Mouse (Mus musculus): ENCODE data around the gene Eef1akmt1. TPM values are rescaled to one million over a fixed set of nuclear protein-coding genes. Genes with fewer than 3 reads are reported as not detected.

The Eef1akmt1 gene
- polyA plus RNA-seq, 1 experiment from 2014 or later, result 104 TPM

- Histone ChIP-seq H3K27me3 (ENCODE audit: control insufficient read depth, insufficient read depth, low read length) (peaks cover 12% of the 10 kb centered on the region), H3K9ac (replicated peaks; ENCODE audit: low read length) (no peak overlapping the region), H3K9me3 (replicated peaks; ENCODE audit: control insufficient read depth, low read length) (no peaks in the 10 kb centered on the region), H3K4me1 (ENCODE audit: control insufficient read depth, insufficient read depth, low read length) (no peaks in the 10 kb centered on the region), H3K4me3 (ENCODE audit: low read depth, low read length) (peak overlapping the region; percentile 72; the same call in 1 of the 2 replicates), H3K36me3 (replicated peaks; ENCODE audit: control insufficient read depth, insufficient read depth, low read depth, low read length) (no peaks in the 10 kb centered on the region), H3K4me2 (ENCODE audit: low read depth, low read length) (peak overlapping the region; percentile 95), H3K27ac (replicated peaks; ENCODE audit: low read depth, low read length) (no peak overlapping the region)
- DNase-seq (ENCODE audit: low spot score) (no peak), ATAC-seq (replicated peaks; ENCODE audit: insufficient number of reproducible peaks, low FRiP score, low TSS enrichment, low read depth) (peak; percentile 15; the same call in 1 of the 2 replicates)
- 56% methylated on average over 10 of the region's 10 CpGs for WGBS
These were observed 45.3 kb downstream of the Eef1akmt1 start for GRCm38 (mm10) chr14:57526050-57526623.

- Histone ChIP-seq H3K4me2 (ENCODE audit: low read depth, low read length) (peak overlapping the region; percentile 95), H3K9me3 (replicated peaks; ENCODE audit: control insufficient read depth, low read length) (no peaks in the 10 kb centered on the region), H3K36me3 (replicated peaks; ENCODE audit: control insufficient read depth, insufficient read depth, low read depth, low read length) (no peaks in the 10 kb centered on the region), H3K27ac (replicated peaks; ENCODE audit: low read depth, low read length) (no peak overlapping the region), H3K27me3 (ENCODE audit: control insufficient read depth, insufficient read depth, low read length) (peaks cover 12% of the 10 kb centered on the region), H3K4me3 (ENCODE audit: low read depth, low read length) (peak overlapping the region; percentile 72), H3K9ac (replicated peaks; ENCODE audit: low read length) (peak overlapping the region; percentile 58), H3K4me1 (ENCODE audit: control insufficient read depth, insufficient read depth, low read length) (no peaks in the 10 kb centered on the region)
- WGBS, result under 1% methylated on average over 52 of the region's 60 CpGs
- ATAC-seq (replicated peaks; ENCODE audit: insufficient number of reproducible peaks, low FRiP score, low TSS enrichment, low read depth) (peak; percentile 87), DNase-seq (ENCODE audit: low spot score) (peak; percentile 56)
These were observed 45.9 kb downstream of the Eef1akmt1 start for GRCm38 (mm10) chr14:57525388-57526049.

- H3K36me3 ChIP-seq (replicated peaks; ENCODE audit: control insufficient read depth, insufficient read depth, low read depth, low read length), result no peaks in the 10 kb centered on the region
- peak within 1 kb of the TSS; percentile 58 for H3K9ac ChIP-seq (replicated peaks; ENCODE audit: low read length)
- no peak within 1 kb of the TSS for H3K27ac ChIP-seq (replicated peaks; ENCODE audit: low read depth, low read length)
- H3K9me3 ChIP-seq (replicated peaks; ENCODE audit: control insufficient read depth, low read length), result no peaks in the 10 kb centered on the region
- H3K4me3 ChIP-seq (ENCODE audit: low read depth, low read length), result peak within 1 kb of the TSS; percentile 72
- DNase-seq (ENCODE audit: low spot score) (peak; percentile 31), ATAC-seq (replicated peaks; ENCODE audit: insufficient number of reproducible peaks, low FRiP score, low TSS enrichment, low read depth) (peak; percentile 49)
- H3K27me3 ChIP-seq (ENCODE audit: control insufficient read depth, insufficient read depth, low read length), result peaks cover 12% of the 10 kb centered on the region
- peak within 1 kb of the TSS; percentile 95 for H3K4me2 ChIP-seq (ENCODE audit: low read depth, low read length)
- H3K4me1 ChIP-seq (ENCODE audit: control insufficient read depth, insufficient read depth, low read length), result no peaks in the 10 kb centered on the region
- WGBS, result under 1% methylated on average over 45 of the region's 104 CpGs
These were observed 46.6 kb downstream of the Eef1akmt1 start, which contains the start of gene Il17d for GRCm38 (mm10) chr14:57524671-57525387. Gene Il17d (plus strand): TSS chr14:57524777.

- WGBS, result 93% methylated on average over 9 of the region's 9 CpGs
- Histone ChIP-seq H3K9ac (replicated peaks; ENCODE audit: low read length) (no peak overlapping the region), H3K9me3 (replicated peaks; ENCODE audit: control insufficient read depth, low read length) (no peaks in the 10 kb centered on the region), H3K4me2 (ENCODE audit: low read depth, low read length) (no peak overlapping the region), H3K36me3 (replicated peaks; ENCODE audit: control insufficient read depth, insufficient read depth, low read depth, low read length) (no peaks in the 10 kb centered on the region), H3K27ac (replicated peaks; ENCODE audit: low read depth, low read length) (no peak overlapping the region), H3K27me3 (ENCODE audit: control insufficient read depth, insufficient read depth, low read length) (peaks cover 12% of the 10 kb centered on the region), H3K4me1 (ENCODE audit: control insufficient read depth, insufficient read depth, low read length) (no peaks in the 10 kb centered on the region), H3K4me3 (ENCODE audit: low read depth, low read length) (no peak overlapping the region)
- DNase-seq (ENCODE audit: low spot score), result no peak
- no peak for ATAC-seq (replicated peaks; ENCODE audit: insufficient number of reproducible peaks, low FRiP score, low TSS enrichment, low read depth)
These were observed 47.6 kb downstream of the Eef1akmt1 start for GRCm38 (mm10) chr14:57523762-57524161.

GRCm38 (mm10) chr14:57517001-57517400 lies 54.4 kb downstream of the Eef1akmt1 start:
- no peak overlapping the region for H3K27ac ChIP-seq (replicated peaks; ENCODE audit: low read depth, low read length)
- H3K27me3 ChIP-seq (ENCODE audit: control insufficient read depth, insufficient read depth, low read length), result no peaks in the 10 kb centered on the region
- H3K9ac ChIP-seq (replicated peaks; ENCODE audit: low read length), result no peak overlapping the region
- no peak for DNase-seq (ENCODE audit: low spot score)
- no peaks in the 10 kb centered on the region for H3K36me3 ChIP-seq (replicated peaks; ENCODE audit: control insufficient read depth, insufficient read depth, low read depth, low read length)
- 87% methylated on average over 7 of the region's 7 CpGs for WGBS
- no peaks in the 10 kb centered on the region for H3K4me1 ChIP-seq (ENCODE audit: control insufficient read depth, insufficient read depth, low read length)
- H3K9me3 ChIP-seq (replicated peaks; ENCODE audit: control insufficient read depth, low read length), result no peaks in the 10 kb centered on the region
- ATAC-seq (replicated peaks; ENCODE audit: insufficient number of reproducible peaks, low FRiP score, low TSS enrichment, low read depth), result no peak
- H3K4me2 ChIP-seq (ENCODE audit: low read depth, low read length), result no peak overlapping the region
- no peak overlapping the region for H3K4me3 ChIP-seq (ENCODE audit: low read depth, low read length)

GRCm38 (mm10) chr14:57515156-57515762 lies 56.2 kb downstream of the Eef1akmt1 start:
- no peaks in the 10 kb centered on the region for H3K9me3 ChIP-seq (replicated peaks; ENCODE audit: control insufficient read depth, low read length)
- 72% methylated on average over 6 of the region's 6 CpGs for WGBS
- H3K9ac ChIP-seq (replicated peaks; ENCODE audit: low read length), result no peak overlapping the region
- H3K27me3 ChIP-seq (ENCODE audit: control insufficient read depth, insufficient read depth, low read length), result no peaks in the 10 kb centered on the region
- no peak overlapping the region for H3K4me3 ChIP-seq (ENCODE audit: low read depth, low read length)
- H3K36me3 ChIP-seq (replicated peaks; ENCODE audit: control insufficient read depth, insufficient read depth, low read depth, low read length), result no peaks in the 10 kb centered on the region
- no peaks in the 10 kb centered on the region for H3K4me1 ChIP-seq (ENCODE audit: control insufficient read depth, insufficient read depth, low read length)
- H3K4me2 ChIP-seq (ENCODE audit: low read depth, low read length), result no peak overlapping the region
- no peak for DNase-seq (ENCODE audit: low spot score)
- no peak for ATAC-seq (replicated peaks; ENCODE audit: insufficient number of reproducible peaks, low FRiP score, low TSS enrichment, low read depth)
- no peak overlapping the region for H3K27ac ChIP-seq (replicated peaks; ENCODE audit: low read depth, low read length)

GRCm38 (mm10) chr14:57509554-57509953 lies 61.9 kb downstream of the Eef1akmt1 start:
- Histone ChIP-seq H3K4me3 (ENCODE audit: low read depth, low read length) (no peak overlapping the region), H3K9ac (replicated peaks; ENCODE audit: low read length) (no peak overlapping the region), H3K4me2 (ENCODE audit: low read depth, low read length) (no peak overlapping the region), H3K27me3 (ENCODE audit: control insufficient read depth, insufficient read depth, low read length) (no peaks in the 10 kb centered on the region), H3K9me3 (replicated peaks; ENCODE audit: control insufficient read depth, low read length) (no peaks in the 10 kb centered on the region), H3K36me3 (replicated peaks; ENCODE audit: control insufficient read depth, insufficient read depth, low read depth, low read length) (no peaks in the 10 kb centered on the region), H3K4me1 (ENCODE audit: control insufficient read depth, insufficient read depth, low read length) (no peaks in the 10 kb centered on the region), H3K27ac (replicated peaks; ENCODE audit: low read depth, low read length) (no peak overlapping the region)
- DNase-seq (ENCODE audit: low spot score), result no peak
- no peak for ATAC-seq (replicated peaks; ENCODE audit: insufficient number of reproducible peaks, low FRiP score, low TSS enrichment, low read depth)
- WGBS, result 73% methylated on average over 6 of the region's 6 CpGs

Data from embryonic facial prominence, embryonic 11.5 days (tissue).